Mouse (Mus musculus): ENCODE measurements around the gene Pth1r.

Pth1r gene

GRCm38 (mm10) chr9:110716775-110717174 lies 30.2 kb downstream of the Pth1r start:
- peak; percentile 45 for DNase-seq (ENCODE audit: low read depth, low spot score)

DNA sequence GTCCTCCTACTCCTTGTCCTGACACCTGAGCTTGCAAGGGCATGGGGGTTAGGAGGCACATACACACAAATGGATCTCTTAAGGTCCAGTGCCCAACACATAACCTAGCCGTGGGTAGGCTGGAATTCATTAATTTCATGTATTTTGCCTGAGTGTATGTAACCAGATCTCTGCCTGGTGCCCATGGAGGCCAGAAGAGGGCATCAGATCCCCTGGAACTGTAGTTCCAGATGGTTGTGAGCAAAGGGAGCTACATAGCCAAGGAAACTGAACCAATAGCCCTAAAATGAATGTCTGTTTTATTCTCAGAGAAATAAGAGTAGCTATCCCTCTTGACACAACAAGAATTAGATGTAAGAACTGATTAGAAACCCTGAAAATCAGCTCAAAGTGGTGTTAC lies 31.5 kb downstream of the Pth1r start:
- no peak for DNase-seq (ENCODE audit: low read depth, low spot score)

DNA sequence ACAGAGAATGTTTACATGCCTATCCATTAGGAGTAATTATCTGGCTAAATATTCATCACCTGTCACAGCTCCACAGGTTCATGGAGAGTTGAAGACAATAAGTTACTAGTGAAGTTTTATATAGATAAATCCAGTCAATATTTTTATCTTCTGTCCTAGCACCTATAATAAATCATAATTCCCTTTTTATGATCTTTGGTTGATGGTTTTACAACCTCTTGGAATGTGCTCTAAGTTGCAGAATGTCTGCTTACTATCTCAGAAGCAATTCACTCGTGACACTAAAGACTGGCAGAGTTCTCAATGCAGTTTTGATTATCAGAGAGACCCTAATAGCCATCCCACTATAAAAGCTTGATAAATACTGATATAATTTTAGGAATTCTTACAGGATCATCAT lies 33.6 kb downstream of the Pth1r start:
- DNase-seq (ENCODE audit: low read depth, low spot score): no peak

- no peak for DNase-seq (ENCODE audit: low read depth, low spot score)
Observed at GRCm38 (mm10) chr9:110712545-110712944, 34.4 kb downstream of the Pth1r start.

- no peak for DNase-seq (ENCODE audit: low read depth, low spot score)
Observed at GRCm38 (mm10) chr9:110711996-110712395, 34.9 kb downstream of the Pth1r start.

DNA sequence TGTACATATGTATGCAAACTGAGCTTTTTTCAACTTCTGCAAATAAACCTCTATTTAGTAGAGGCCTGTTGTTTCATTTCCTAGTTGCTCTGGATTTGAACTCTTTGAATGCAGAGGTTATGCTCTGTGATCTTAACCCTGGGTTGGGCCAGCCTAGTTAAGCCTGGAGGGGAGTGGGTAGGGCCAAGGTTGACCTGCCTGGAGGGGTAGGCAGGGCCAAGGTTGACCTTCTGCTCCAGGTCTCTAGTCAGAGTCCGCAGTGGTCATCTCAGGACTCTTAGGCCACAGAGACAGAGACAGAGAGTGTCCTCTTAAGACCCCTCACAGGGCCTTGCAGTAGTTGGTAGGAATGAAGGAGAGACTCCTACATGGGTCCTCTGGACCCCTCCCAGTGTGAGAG lies 35.4 kb downstream of the Pth1r start:
- no peak for DNase-seq (ENCODE audit: low read depth, low spot score)

GRCm38 (mm10) chr9:110709640-110710258 lies 37.2 kb downstream of the Pth1r start:
- DNase-seq (ENCODE audit: low read depth, low spot score): peak; percentile 90

DNA sequence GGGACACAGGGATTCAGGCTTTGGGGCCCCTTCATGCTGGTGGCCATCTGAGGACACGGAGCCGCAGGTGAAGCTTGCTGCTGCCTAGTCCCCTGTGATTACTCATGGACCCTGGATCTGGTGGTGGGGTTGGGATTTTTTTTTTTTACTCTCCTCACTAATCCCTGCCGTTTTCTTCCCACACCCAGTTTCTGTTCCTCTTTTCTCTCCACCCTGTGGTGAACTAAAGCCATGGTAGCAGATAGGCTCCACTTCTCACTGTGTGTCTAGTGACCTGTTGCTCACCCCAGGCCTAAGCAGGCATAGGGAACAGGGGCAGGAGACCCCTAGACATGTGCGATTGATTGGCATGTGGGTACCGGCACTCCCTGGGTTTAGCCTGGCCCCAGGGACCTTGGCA lies 40.2 kb downstream of the Pth1r start:
- DNase-seq (ENCODE audit: low read depth, low spot score): no peak

- no peak for DNase-seq (ENCODE audit: low read depth, low spot score)
Observed at GRCm38 (mm10) chr9:110703951-110704350, 43.0 kb downstream of the Pth1r start.

DNA sequence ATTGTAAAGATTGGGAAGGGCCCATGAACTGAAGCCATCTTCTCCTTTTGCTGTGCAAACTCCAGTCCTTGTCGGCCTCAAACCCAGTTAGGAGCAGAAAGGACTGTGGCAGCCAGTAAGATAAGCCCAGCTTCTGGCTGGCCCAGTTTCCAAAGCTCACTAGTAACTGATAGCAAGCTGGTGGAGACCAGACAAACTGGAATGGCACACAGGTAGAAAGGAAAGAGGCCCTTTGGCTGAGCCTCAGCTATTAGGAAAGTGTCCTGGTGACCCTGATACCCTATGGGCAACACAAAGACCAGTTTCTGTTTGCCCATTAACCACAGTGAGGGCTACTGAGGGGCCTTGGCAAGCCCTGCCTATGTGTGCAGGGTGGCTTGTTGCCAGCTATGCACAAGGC lies 44.1 kb downstream of the Pth1r start:
- DNase-seq (ENCODE audit: low read depth, low spot score): no peak

GRCm38 (mm10) chr9:110701114-110702032 lies 45.6 kb downstream of the Pth1r start:
- no peak for DNase-seq (ENCODE audit: low read depth, low spot score)

DNA sequence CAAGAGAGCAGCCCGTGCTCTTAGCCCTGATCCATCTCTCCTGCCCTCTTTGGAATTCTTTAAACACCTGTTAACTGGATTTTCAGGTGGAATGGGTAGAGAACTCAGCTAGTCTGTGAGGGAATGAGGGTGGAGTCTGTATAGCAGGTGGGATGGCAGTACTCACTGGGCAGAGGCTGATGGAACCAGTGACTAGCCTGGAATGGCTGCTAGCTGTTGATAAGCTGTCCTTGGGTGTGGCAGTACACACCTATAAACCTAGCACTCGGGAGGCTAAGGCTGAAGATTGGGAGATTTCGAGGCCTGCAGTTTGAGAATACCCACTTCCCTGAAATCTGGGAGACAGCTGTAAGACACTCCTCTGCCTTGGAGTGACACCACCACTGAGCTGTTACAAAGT lies 47.4 kb downstream of the Pth1r start:
- DNase-seq (ENCODE audit: low read depth, low spot score): no peak

GRCm38 (mm10) chr9:110697465-110697864 lies 49.5 kb downstream of the Pth1r start:
- peak; percentile 18 for DNase-seq (ENCODE audit: low read depth, low spot score)

GRCm38 (mm10) chr9:110696427-110696826 lies 50.5 kb downstream of the Pth1r start:
- no peak for DNase-seq (ENCODE audit: low read depth, low spot score)

DNA sequence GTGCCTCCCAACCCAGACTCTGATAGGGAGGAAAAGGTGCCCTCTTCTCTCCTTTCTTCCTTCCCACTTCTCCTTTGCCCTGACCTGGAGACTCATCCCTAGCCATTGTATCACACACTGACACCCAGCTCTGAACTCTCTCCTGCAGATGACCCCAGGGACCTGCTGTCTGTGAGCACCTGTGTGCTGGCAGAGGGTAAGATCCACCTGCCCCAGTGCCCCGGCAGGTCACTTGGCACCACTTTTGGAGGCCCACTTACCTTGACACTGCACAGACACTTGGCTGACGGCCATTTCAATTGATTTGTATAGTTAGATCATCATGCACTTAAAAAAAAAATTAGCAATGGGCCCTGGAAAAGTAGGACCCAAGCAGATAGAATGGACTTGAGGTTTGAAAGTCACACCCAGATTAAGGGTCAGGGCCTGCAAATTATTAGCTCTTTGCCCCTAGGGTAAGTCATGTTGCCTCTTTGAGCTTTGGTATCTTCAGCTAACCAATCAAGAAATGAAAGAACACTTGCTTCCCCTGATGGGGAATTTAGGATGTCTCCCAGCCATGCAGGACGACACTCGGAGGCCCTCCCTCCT lies 51.7 kb downstream of the Pth1r start:
- DNase-seq (ENCODE audit: low read depth, low spot score): no peak

DNA sequence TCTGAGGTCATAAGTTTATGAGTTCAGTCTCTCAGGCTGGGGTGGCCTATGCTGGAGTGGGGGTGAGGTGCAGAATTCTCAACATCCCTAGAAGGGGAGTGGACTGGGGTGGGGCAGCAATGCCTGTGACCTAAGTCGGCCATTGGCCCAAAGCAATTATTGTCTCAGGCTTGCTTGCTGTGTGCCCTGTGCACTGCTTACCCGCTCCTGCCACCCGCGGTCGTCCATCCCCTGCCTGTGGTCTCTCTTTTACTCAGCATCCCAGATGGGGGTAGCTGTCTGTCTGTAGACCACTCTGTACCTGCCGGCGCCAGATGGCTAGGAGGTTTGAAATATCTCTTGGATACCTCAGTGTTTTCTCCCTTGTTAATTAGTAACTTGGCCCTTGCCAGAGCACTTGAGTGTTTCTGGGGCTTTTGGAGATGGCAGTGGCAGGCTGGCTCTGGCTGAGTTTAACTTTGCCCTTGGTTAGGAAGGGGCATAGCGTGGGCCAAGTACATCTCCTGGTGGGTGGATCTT lies 57.6 kb downstream of the Pth1r start:
- no peak for DNase-seq (ENCODE audit: low read depth, low spot score)

DNA sequence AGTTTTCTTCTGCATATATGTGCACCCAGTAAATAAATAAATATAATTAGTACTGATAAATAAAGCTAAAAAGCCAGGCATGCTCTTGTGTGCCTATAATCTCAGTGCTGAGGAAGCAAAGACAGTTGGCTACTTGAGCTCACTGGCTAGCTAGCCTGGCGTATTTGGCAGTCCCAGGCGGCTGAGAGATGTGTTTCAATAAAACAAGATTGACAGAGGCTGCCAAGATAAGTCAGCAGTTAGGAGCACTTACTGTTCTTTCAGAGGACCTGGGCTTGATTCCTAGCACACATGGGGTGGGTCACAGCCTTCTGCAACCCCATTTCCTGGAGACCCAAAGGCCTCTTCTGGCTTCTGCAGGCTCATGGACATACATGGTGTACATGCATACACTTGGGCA lies 59.1 kb downstream of the Pth1r start:
- DNase-seq (ENCODE audit: low read depth, low spot score): no peak

GRCm38 (mm10) chr9:110687061-110687460 lies 59.9 kb downstream of the Pth1r start:
- no peak for DNase-seq (ENCODE audit: low read depth, low spot score)

GRCm38 (mm10) chr9:110686472-110686871 lies 60.5 kb downstream of the Pth1r start:
- no peak for DNase-seq (ENCODE audit: low read depth, low spot score)

GRCm38 (mm10) chr9:110685591-110685990 lies 61.4 kb downstream of the Pth1r start:
- DNase-seq (ENCODE audit: low read depth, low spot score): peak; percentile 55

DNA sequence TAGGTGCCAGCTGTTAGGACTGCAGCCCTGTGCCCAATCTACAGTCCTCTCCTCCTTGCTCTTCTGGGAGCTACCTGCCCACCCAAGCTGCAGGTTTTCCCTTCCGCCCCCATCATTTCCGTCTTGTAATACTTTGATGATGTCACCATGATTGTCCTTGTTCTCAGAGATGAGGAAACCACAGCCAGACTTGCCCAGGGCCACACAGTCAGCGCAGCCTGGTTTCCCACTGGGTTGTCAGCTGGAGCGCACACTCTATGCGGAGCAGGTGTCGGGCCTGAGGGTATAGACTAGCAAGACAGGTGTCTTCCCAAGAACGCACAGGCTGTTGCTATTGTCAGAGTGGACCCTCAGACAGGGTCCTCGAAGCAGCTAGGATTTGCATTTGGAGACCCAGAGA lies 61.8 kb downstream of the Pth1r start:
- peak; percentile 66 for DNase-seq (ENCODE audit: low read depth, low spot score)

DNA sequence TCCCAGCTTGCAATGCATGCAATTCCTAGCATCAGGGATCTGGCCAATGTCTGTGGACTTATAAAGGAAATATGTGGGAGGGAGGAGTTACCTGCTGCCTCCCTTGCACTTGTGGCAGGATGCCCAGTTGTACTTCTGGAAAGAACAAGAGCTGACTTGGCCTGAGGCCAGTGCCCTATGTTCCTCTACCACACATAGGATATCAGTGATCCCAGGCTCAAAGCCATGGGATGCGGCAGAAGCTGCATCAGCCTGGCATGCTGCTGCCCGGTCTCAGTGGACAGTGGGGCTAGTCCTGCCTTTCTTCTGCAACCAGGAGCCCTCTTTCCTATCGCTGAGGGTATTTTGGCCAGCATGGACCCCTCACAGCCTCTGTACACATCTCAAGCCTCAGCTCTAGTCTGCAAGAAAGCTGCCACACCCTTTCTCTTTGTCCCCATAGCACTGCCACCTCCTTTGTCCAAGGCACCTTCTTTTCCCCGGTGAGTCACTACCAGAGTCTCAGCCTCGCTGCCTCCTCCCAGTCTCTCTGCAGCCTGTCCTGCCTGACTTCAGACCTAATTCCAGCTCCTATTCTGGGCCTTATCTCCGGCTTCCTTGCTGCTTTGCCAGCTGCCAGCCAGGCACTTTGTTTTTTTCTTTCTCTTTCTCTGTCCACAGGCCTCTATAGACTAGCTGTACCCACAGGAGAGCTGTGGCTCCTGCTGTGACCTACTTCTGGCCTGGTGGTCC lies 62.7 kb downstream of the Pth1r start:
- DNase-seq (ENCODE audit: low read depth, low spot score): peak; percentile 28
